Mouse (Mus musculus) embryonic facial prominence, embryonic 13.5 days (tissue): ENCODE measurements around the gene Rps18. TPM values are rescaled to one million over a fixed set of nuclear protein-coding genes. Genes with fewer than 3 reads are reported as not detected.
"Not testable (repeated sequence)": the region's sequence is repeated elsewhere in the genome, so short reads cannot be mapped to it uniquely, and the experiment has no call there.

Source experiments
- ATAC-seq: fragments of 200-750 bp; cut with Nextera tagmentation; 2 replicates; pipeline ENCODE4 v1.8.0; 2017; ENCODE audit warnings: low read depth; ENCODE audit not compliant: insufficient number of reproducible peaks, insufficient read depth, low FRiP score, low TSS enrichment
- H3K27ac ChIP-seq: fragments of 300-500 bp; sonication (generic); 2 replicates; pipeline ENCODE4 v1.5.1; 2015; ENCODE audit warnings: moderate library complexity, mild to moderate bottlenecking, inconsistent platforms
- H3K27me3 ChIP-seq: fragments of 300-500 bp; sonication (generic); 2 replicates; pipeline ENCODE4 v1.6.1; 2015; ENCODE audit warnings: mild to moderate bottlenecking, inconsistent platforms
- H3K36me3 ChIP-seq: fragments of 300-500 bp; sonication (generic); 2 replicates; pipeline ENCODE4 v1.6.1; 2015; ENCODE audit warnings: mild to moderate bottlenecking, inconsistent platforms
- H3K4me1 ChIP-seq: fragments of 300-500 bp; sonication (generic); 2 replicates; pipeline ENCODE4 v1.6.1; 2015; ENCODE audit warnings: inconsistent platforms
- H3K4me2 ChIP-seq: fragments of 300-500 bp; sonication (generic); 2 replicates; pipeline ENCODE4 v1.6.1; 2015; ENCODE audit warnings: moderate library complexity, mild to moderate bottlenecking, inconsistent platforms
- H3K4me3 ChIP-seq: fragments of 300-500 bp; sonication (generic); 2 replicates; pipeline ENCODE4 v1.5.1; 2015; ENCODE audit warnings: mild to moderate bottlenecking, inconsistent platforms
- H3K9ac ChIP-seq: fragments of 300-500 bp; sonication (generic); 2 replicates; pipeline ENCODE4 v1.6.1; 2015; ENCODE audit warnings: mild to moderate bottlenecking, inconsistent platforms
- H3K9me3 ChIP-seq: fragments of 300-500 bp; sonication (generic); 2 replicates; pipeline ENCODE4 v1.6.1; 2016; ENCODE audit warnings: inconsistent platforms
- WGBS: fragments of 180-500 bp; shearing (Covaris S2); methylation state at CpG from one replicate; pipeline ENCODE4 v1.1.7; 2015; ENCODE audit warnings: mixed read lengths; 5-methylcytosine and 5-hydroxymethylcytosine counted together
- polyA plus RNA-seq: library from polyadenylated mRNA; unstranded; fragments of >200 nt; fragmentation: Nextera tagmentation; extraction: Ambion mirVana; gene quantifications from 2 replicates; pipeline ENCODE4 v1.2.1, GENCODE M21; 2015

Gene Rps18
- polyA plus RNA-seq, 1 experiment from 2014 or later: 1,797 TPM

DNA sequence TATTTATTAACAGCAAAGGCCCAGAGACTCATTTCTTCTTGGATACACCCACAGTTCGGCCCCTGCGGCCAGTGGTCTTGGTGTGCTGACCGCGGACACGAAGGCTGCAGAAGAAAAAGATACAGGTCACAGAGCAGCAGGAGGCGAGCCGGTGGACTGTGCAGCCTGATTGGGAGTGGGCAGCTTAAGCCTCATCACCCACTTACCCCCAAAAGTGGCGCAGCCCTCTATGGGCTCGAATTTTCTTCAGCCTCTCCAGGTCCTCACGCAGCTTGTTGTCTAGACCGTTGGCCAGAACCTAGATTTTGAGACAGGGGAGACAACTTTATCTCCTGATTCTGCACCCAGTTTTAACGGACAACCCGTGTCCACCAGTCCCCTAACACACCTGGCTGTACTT, 3.8 kb downstream of the Rps18 start:
- Histone ChIP-seq H3K27ac (peak overlapping the region; percentile 94; the same call in 1 of the 2 replicates), H3K4me2 (peak overlapping the region; percentile 98), H3K4me1 (peaks cover 62% of the 10 kb centered on the region), H3K4me3 (peak overlapping the region; percentile 52), H3K9ac (peak overlapping the region; percentile 75), H3K36me3 (peaks cover 56% of the 10 kb centered on the region)
- not testable (repeated sequence) for H3K9me3 ChIP-seq, ATAC-seq, H3K27me3 ChIP-seq
- WGBS: 79% methylated on average over 13 of the region's 13 CpGs

DNA sequence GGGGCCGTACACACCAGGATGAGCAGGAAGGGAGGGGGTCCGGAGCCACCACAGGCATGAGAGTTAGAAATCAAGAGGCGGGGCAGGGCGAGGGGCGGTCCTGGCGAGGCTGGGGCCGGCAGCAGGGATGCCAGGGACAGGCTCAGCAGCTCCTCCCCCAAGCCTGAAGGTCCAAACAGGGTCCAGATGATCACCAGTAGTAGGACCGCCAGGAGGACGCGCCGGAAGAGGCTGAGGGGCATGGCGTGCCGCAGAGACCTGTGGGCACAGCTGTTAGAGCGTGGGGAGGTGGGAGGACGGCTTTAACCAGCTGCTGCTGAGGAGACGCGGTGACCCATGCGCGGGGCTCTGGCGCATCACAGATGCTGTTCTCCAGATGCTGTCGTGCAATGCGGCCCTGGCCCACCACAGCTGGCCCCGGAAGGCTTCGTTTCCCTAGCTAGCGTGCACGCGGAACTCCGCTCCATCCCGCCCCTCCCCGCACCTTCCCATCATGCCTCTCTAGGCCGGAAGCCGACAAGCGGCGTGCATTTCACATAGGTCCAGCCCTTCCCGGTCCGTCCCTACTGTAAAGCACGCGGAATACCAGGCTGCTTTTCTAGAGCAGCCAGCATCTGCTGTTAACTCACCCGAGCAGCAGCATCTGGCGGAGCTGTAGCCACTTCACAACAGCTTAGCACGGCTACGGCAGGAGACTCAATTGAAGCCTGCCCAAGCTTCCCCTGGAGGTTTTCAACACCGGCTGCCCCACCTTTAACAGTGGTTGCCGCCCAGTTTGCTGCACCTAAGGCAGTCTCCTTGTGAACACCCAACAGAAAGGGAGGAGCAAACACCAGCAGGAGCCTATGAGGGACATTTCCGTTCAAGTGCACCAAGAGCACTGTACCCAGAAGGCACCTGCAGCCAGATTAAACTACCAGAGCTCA, 4.5 kb downstream of the Rps18 start, which contains the start of gene B3galt4:
TSS of gene B3galt4 (minus strand) at position 468 of the 926 bp plus-strand sequence.
- peaks cover 61% of the 10 kb centered on the region for H3K36me3 ChIP-seq
- H3K4me3 ChIP-seq: peak within 1 kb of the TSS; percentile 52
- ATAC-seq: peak; percentile 73
- H3K4me1 ChIP-seq: peaks cover 55% of the 10 kb centered on the region
- under 1% methylated on average over 45 of the region's 45 CpGs for WGBS
- no peaks in the 10 kb centered on the region for H3K9me3 ChIP-seq
- peak within 1 kb of the TSS; percentile 75 for H3K9ac ChIP-seq
- H3K27me3 ChIP-seq: no peaks in the 10 kb centered on the region
- peak within 1 kb of the TSS; percentile 94 for H3K27ac ChIP-seq
- peak within 1 kb of the TSS; percentile 98 for H3K4me2 ChIP-seq

DNA sequence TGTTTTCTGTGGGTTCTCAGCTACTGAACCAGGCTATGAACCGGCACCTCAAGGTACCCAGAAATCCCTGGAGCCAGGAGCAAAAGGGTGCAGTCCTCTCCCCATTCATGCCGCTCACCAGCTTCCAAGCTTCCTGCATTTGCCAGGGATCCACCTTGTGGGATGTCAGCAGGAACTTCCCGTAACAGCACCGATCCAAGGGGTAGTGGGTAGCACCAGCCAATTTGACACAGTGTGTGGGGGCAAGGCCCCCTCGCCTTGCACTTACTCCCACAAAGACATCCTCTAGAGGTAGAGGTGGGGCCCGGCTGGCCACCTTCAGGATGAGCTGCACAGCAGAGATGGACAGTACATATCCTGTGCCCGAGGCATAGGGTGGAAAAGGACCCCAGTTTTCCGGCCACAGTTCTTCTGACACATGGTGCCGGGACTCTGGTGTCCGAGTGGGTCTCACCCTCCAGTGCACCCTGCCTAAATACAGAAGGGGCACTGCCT, 5.6 kb downstream of the Rps18 start:
- Histone ChIP-seq H3K27me3 (no peaks in the 10 kb centered on the region), H3K36me3 (peaks cover 72% of the 10 kb centered on the region)

DNA sequence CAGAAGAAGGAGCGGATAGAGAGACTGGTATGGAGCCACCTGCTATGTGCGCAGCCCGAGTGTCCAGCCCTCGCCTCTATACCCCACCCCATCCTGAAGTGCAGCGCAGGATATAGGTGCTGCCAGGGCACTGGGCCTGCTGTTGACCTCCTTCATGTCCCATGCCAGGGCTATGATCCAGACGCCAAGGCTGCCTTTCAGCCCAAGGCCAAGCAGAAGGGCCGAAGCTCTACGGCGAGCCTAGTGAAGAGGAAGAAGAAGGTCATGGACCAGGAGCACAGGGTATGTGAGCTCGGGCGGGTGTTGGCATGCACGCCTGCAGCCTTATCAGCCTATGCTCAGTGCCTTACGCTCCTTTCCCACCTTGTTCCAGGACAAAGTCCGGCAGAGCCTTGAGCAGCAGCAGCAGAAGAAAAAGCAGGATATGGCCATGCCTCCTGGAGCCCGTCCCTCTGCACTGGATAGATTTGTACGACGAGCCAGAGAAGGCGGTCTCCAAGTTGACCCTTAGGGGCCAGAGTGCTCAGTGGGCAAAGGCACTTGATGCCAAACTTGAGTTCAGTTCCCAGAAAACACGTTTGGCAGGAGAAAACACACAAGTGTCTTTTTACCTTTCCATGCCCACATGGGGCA, 6.8 kb downstream of the Rps18 start:
- no peak overlapping the region for H3K27ac ChIP-seq
- peaks cover 79% of the 10 kb centered on the region for H3K36me3 ChIP-seq
- no peak overlapping the region; the same call in 1 of the 2 replicates for H3K9ac ChIP-seq
- no peak for ATAC-seq
- H3K4me1 ChIP-seq: peaks cover 47% of the 10 kb centered on the region
- H3K4me3 ChIP-seq: no peak overlapping the region
- no peaks in the 10 kb centered on the region for H3K9me3 ChIP-seq
- 91% methylated on average over 19 of the region's 19 CpGs for WGBS
- H3K4me2 ChIP-seq: peak overlapping the region; percentile 98; the same call in 1 of the 2 replicates
- no peaks in the 10 kb centered on the region for H3K27me3 ChIP-seq

More for the DNA sequence above, 5.6 kb downstream of the Rps18 start:
- Histone ChIP-seq H3K9ac (peak overlapping the region; percentile 75), H3K27ac (peak overlapping the region; percentile 94), H3K4me2 (peak overlapping the region; percentile 98), H3K4me1 (peaks cover 54% of the 10 kb centered on the region), H3K4me3 (peak overlapping the region; percentile 52), H3K9me3 (no peaks in the 10 kb centered on the region)
- ATAC-seq: no peak
- WGBS: 68% methylated on average over 10 of the region's 10 CpGs

DNA sequence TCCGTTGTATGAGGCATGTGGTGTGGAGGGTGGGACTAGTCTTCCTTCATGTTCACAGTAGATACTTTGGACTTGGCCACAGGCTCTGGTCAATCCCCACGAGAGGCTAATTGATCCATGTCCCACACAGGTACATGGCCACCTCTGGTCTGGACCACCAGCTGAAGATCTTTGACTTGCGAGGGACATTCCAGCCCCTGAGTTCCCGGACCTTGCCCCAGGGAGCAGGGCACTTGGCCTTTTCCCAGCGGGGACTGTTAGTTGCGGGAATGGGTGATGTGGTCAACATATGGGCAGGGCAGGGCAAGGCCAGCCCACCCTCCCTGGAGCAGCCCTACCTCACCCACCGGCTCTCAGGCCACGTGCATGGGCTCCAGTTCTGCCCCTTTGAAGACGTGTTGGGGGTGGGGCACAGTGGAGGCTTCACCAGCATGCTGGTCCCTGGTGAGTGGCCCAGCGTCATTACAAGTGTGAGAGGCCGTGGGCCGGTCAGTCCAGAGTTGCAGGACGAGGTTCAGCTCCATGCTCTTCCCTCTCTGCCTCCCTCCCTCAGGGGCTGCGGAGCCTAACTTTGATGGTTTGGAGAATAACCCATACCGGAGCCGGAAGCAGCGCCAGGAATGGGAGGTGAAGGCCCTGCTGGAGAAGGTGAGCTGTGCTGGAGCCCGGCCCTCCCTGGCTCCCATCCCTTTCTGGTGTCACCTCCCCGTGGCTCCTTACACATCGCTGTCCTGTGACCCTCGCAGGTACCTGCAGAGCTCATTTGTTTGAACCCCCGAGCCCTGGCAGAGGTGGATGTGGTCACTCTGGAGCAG, 7.5 kb downstream of the Rps18 start:
- WGBS: 87% methylated on average over 22 of the region's 22 CpGs
- H3K4me3 ChIP-seq: no peak overlapping the region

DNA sequence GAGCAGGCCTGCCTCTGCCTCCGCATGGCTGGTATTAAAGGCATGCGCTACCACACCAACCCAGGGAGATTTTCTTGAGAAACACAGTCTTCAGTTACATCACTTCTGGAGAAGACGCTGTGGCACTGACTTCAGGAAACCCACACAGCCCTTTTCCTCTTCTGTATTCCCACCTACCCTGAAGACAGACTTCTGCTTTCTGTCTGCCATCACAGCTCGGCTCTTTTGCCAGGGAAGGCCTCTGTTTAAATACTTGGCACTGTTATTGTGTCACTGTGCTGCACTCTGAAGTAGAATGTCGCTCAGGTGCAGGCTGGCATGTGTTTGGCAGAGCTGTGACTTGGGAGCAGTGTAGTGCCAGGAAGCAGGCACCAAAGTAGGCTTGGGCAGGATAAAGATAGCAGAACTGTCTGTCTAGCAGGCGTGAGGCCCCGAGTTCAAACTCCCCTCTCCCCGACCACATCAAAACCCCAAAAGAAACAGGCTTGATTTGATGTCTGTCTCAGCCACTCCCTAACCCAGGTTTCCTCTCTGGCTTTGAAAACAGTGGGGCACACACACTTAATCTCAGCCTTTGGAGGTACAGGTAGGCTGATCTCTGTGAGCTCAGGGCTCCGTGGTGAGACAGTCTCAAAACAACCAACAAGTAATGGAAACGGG, 8.2 kb downstream of the Rps18 start:
- no peak overlapping the region for H3K4me3 ChIP-seq
- H3K9me3 ChIP-seq: no peaks in the 10 kb centered on the region
- H3K4me2 ChIP-seq: no peak overlapping the region
- peaks cover 78% of the 10 kb centered on the region for H3K36me3 ChIP-seq
- H3K27me3 ChIP-seq: no peaks in the 10 kb centered on the region
- H3K9ac ChIP-seq: no peak overlapping the region
- H3K4me1 ChIP-seq: peaks cover 33% of the 10 kb centered on the region
- 92% methylated on average over 10 of the region's 10 CpGs for whole genome bisulfite sequencing
- no peak for ATAC-seq
- no peak overlapping the region for H3K27ac ChIP-seq

More for the DNA sequence above, 7.5 kb downstream of the Rps18 start:
- ATAC-seq: no peak
- H3K9ac ChIP-seq: no peak overlapping the region
- H3K4me1 ChIP-seq: peaks cover 40% of the 10 kb centered on the region
- no peak overlapping the region for H3K27ac ChIP-seq
- H3K9me3 ChIP-seq: no peaks in the 10 kb centered on the region
- peaks cover 79% of the 10 kb centered on the region for H3K36me3 ChIP-seq
- H3K4me2 ChIP-seq: no peak overlapping the region
- no peaks in the 10 kb centered on the region for H3K27me3 ChIP-seq

DNA sequence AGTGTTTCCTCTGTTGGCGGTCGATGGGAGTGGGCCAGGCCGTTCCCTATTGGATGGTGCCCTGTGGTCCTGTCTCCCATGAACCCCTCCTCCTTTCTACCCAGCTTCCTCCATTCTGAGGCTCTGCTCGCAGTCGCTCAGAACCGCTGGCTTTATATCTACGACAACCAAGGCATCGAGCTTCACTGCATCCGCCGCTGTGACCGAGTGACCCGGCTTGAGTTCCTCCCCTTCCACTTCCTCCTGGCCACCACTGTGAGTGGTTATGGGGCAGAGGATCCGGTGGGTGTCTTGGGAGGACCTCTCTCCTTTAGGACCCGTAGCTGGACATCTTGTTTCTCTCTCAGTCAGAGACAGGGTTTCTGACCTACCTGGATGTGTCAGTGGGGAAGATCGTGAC, 12.3 kb downstream of the Rps18 start:
- H3K4me3 ChIP-seq: no peak overlapping the region
- peaks cover 23% of the 10 kb centered on the region for H3K4me1 ChIP-seq
- 93% methylated on average over 15 of the region's 15 CpGs for WGBS
- no peak overlapping the region for H3K9ac ChIP-seq
- H3K9me3 ChIP-seq: no peaks in the 10 kb centered on the region
- no peak overlapping the region for H3K27ac ChIP-seq
- H3K4me2 ChIP-seq: no peak overlapping the region
- H3K36me3 ChIP-seq: peaks cover 63% of the 10 kb centered on the region
- H3K27me3 ChIP-seq: no peaks in the 10 kb centered on the region
- no peak for ATAC-seq

DNA sequence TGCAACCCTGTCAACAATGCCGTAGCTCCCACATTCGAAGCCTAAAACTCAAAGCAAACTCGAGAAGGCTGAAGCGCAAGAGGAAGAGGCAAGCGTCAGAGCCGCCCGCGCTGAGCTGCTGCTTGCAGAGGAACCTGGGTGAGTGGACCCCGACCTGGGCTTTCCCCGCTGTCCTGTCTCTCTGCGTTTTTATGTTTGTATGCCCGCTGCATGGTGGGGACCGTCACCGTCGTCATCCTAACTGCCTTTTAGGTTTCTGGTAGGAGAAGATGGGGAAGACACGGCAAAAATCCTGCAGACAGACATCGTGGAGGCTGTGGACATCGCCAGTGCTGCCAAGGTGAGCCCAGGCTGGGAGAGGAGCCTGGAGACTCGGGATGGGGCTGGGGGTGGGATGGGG, 14.4 kb downstream of the Rps18 start:
- Histone ChIP-seq H3K9me3 (no peaks in the 10 kb centered on the region), H3K36me3 (peaks cover 61% of the 10 kb centered on the region), H3K4me1 (peaks cover 23% of the 10 kb centered on the region), H3K9ac (peak overlapping the region; percentile 87), H3K4me3 (peak overlapping the region; percentile 89), H3K4me2 (peak overlapping the region; percentile 96), H3K27me3 (no peaks in the 10 kb centered on the region), H3K27ac (no peak overlapping the region)
- WGBS: 53% methylated on average over 19 of the region's 19 CpGs
- ATAC-seq: no peak

DNA sequence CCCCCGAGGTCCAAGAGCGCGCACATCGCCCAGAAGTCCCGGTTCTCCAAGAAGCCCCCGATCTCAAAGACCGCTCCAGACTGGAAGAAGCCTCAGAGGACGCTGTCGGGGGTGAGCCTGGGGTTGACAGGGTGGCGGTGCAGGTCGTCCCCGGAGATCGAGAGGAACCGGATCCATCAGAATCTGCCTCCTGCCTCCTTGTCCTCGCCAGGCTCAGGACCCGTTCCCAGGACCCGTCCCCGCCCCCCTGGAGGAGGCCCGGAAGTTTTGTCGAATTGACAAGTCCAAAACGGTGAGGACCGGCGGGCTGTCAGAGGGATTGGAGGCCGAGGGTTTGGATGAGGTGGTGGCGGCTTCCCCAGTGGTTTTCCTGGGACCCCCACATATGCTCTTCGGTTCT, 14.8 kb downstream of the Rps18 start:
- no peak for ATAC-seq
- under 1% methylated on average over 26 of the region's 26 CpGs for WGBS
- peak overlapping the region; percentile 87 for H3K9ac ChIP-seq
- H3K36me3 ChIP-seq: peaks cover 61% of the 10 kb centered on the region
- no peak overlapping the region for H3K27ac ChIP-seq
- peak overlapping the region; percentile 89 for H3K4me3 ChIP-seq
- peak overlapping the region; percentile 96 for H3K4me2 ChIP-seq
- no peaks in the 10 kb centered on the region for H3K9me3 ChIP-seq
- peaks cover 23% of the 10 kb centered on the region for H3K4me1 ChIP-seq
- H3K27me3 ChIP-seq: no peaks in the 10 kb centered on the region

DNA sequence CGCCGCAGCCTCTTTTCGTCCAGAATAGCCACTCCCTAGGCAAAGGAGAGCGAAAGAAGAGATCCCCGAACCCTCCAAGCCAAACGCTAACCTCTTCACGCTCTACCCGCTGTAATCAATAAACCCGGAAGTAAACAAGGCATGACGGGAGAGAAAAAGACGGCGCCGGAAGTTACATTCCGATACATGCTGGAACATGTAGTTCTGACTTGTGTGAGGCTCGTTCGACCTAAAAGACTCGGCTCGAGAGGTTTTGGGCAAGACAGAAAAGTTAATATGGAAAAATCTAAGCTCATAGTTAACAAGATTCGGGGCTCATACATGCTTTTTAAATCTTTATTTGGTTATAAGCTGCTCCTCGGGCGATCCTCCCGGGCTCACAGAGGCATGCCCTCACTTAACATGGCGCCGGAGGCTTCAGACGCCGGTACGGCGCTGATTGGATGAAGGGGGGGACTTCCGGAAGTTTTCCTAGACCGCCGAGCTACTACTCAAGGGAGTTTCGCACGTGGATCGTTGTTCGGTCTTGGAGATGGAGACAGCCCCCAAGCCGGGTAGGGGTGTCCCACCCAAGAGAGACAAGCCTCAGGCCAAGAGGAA, 15.5 kb downstream of the Rps18 start, which contains the start of the genes Pfdn6 and Wdr46:
TSS of gene Pfdn6 (minus strand) at position 138 of the 600 bp plus-strand sequence.
TSS of gene Wdr46 (plus strand) at position 455 of the 600 bp plus-strand sequence.
- H3K36me3 ChIP-seq: peaks cover 61% of the 10 kb centered on the region

More for the DNA sequence above, 15.5 kb downstream of the Rps18 start, which contains the start of the genes Pfdn6 and Wdr46:
- H3K4me3 ChIP-seq: peak within 1 kb of the TSS; percentile 89
- H3K9me3 ChIP-seq: no peaks in the 10 kb centered on the region
- H3K4me1 ChIP-seq: peaks cover 23% of the 10 kb centered on the region
- H3K4me2 ChIP-seq: peak within 1 kb of the TSS; percentile 96
- ATAC-seq: peak; percentile 80
- no peaks in the 10 kb centered on the region for H3K27me3 ChIP-seq
- peak within 1 kb of the TSS; percentile 28; the same call in 1 of the 2 replicates for H3K27ac ChIP-seq
- peak within 1 kb of the TSS; percentile 87 for H3K9ac ChIP-seq
- under 1% methylated on average over 36 of the region's 36 CpGs for WGBS
